Comparison of ENCODE assay signal across 8 mouse cellular contexts in genomic region chr3:96663432-96664239, GRCm38 (mm10). TPM values are rescaled to one million over a fixed set of nuclear protein-coding genes. Genes with fewer than 3 reads are reported as not detected.
DNase-seq lines count a peak whose midpoint lies in the region; ATAC-seq lines count a peak whose summit lies in the region.

No protein-coding gene starts in this region.

- H3K4me2 ChIP-seq in lung, embryonic 16.5 days (ENCODE audit: low read depth, low read length) = peak overlapping the region; percentile 64

- peak overlapping the region; percentile 64 for H3K27ac ChIP-seq in hindbrain, embryonic 10.5 days
- peak overlapping the region; percentile 50; the same call in 1 of the 2 replicates for H3K27ac ChIP-seq in lung, embryonic 16.5 days (ENCODE audit: low read length)

- H3K4me1 ChIP-seq in hindbrain, embryonic 10.5 days (replicated peaks) = peaks cover 15% of the 10 kb centered on the region
- peaks cover 8% of the 10 kb centered on the region for H3K4me1 ChIP-seq in lung, embryonic 16.5 days (replicated peaks; ENCODE audit: control insufficient read depth, insufficient read depth, low read length)

- H3K4me3 ChIP-seq in hindbrain, embryonic 10.5 days = peak overlapping the region; percentile 41
- peak overlapping the region; percentile 37 for H3K4me3 ChIP-seq in lung, embryonic 16.5 days (ENCODE audit: low read length)

- 6% methylated on average over 18 of the region's 18 CpGs for WGBS in hindbrain, embryonic 10.5 days
- 6% methylated on average over 17 of the region's 18 CpGs for WGBS in lung, embryonic 16.5 days

- DNase-seq in MEL-GATA-1-ER (ENCODE audit: extremely low read depth, low read depth) = peak; percentile 77
- DNase-seq in cerebellum, adult 8-10 months = peak; percentile 92
- DNase-seq in hindbrain, embryonic 10.5 days (ENCODE audit: low spot score) = peak; percentile 86
- peak; percentile 72 for DNase-seq in layer of hippocampus, adult 9-11 months
- DNase-seq in ovary, postnatal 14 days (ENCODE audit: low spot score) = peak; percentile 80
- peak; percentile 72 for DNase-seq in thymus, postnatal 14 days

- no peaks in the 10 kb centered on the region for H3K36me3 ChIP-seq in hindbrain, embryonic 10.5 days
- H3K36me3 ChIP-seq in lung, embryonic 16.5 days (ENCODE audit: control insufficient read depth, insufficient read depth, low read length) = no peaks in the 10 kb centered on the region

- peaks cover 7% of the 10 kb centered on the region; the same call in 1 of the 2 replicates for H3K27me3 ChIP-seq in hindbrain, embryonic 10.5 days (ENCODE audit: insufficient read depth, poor library complexity, severe bottlenecking)
- no peaks in the 10 kb centered on the region for H3K27me3 ChIP-seq in lung, embryonic 16.5 days (ENCODE audit: control insufficient read depth, insufficient read depth, low read depth, low read length)

- peak; percentile 94 for ATAC-seq in frontal cortex, adult (ENCODE audit: low TSS enrichment)
- ATAC-seq in lung, embryonic 16.5 days (ENCODE audit: low read depth) = peak; percentile 94

- H3K9ac ChIP-seq in lung, embryonic 16.5 days (ENCODE audit: low read length) = peak overlapping the region; percentile 58

- no peaks in the 10 kb centered on the region for H3K9me3 ChIP-seq in hindbrain, embryonic 10.5 days
- H3K9me3 ChIP-seq in lung, embryonic 16.5 days (ENCODE audit: control insufficient read depth, low read length) = no peaks in the 10 kb centered on the region

RNA-seq across cellular contexts. Expression of gene Ankrd35, which starts 6.3 kb away (rescaled TPM):
- 0.10 and 0.16 TPM in 2 replicates for polyA plus RNA-seq in hindbrain, embryonic 10.5 days (2016; fragmentation: Nextera tagmentation; extraction: Ambion mirVana)
- 0.36 and 0.50 TPM in 2 replicates for polyA plus RNA-seq in lung, embryonic 16.5 days (2015; fragmentation: Nextera tagmentation; extraction: Ambion mirVana)

RNA-seq across cellular contexts. Expression of gene Itga10, which starts 18.3 kb away (rescaled TPM):
- 0.31 and 0.35 TPM in 2 replicates for polyA plus RNA-seq in hindbrain, embryonic 10.5 days (2016; fragmentation: Nextera tagmentation; extraction: Ambion mirVana)
- polyA plus RNA-seq in lung, embryonic 16.5 days (2015; fragmentation: Nextera tagmentation; extraction: Ambion mirVana) = 1.0 TPM in 2 replicates

RNA-seq across cellular contexts. Expression of gene Gm42957, which starts 28.4 kb away (rescaled TPM):
- polyA plus RNA-seq in hindbrain, embryonic 10.5 days (2016; fragmentation: Nextera tagmentation; extraction: Ambion mirVana) = 0.06 and 0.13 TPM in 2 replicates
- polyA plus RNA-seq in lung, embryonic 16.5 days (2015; fragmentation: Nextera tagmentation; extraction: Ambion mirVana) = 0.15 and 0.24 TPM in 2 replicates

RNA-seq across cellular contexts. Expression of gene Pex11b, which starts 28.5 kb away (rescaled TPM):
- polyA plus RNA-seq in hindbrain, embryonic 10.5 days (2016; fragmentation: Nextera tagmentation; extraction: Ambion mirVana) = 39.3 and 41.8 TPM in 2 replicates
- polyA plus RNA-seq in lung, embryonic 16.5 days (2015; fragmentation: Nextera tagmentation; extraction: Ambion mirVana) = 54.2 and 57.7 TPM in 2 replicates

RNA-seq across cellular contexts. Expression of gene Pias3, which starts 32.5 kb away (rescaled TPM):
- polyA plus RNA-seq in hindbrain, embryonic 10.5 days (2016; fragmentation: Nextera tagmentation; extraction: Ambion mirVana) = 46.2 and 48.3 TPM in 2 replicates
- 51.9 and 52.0 TPM in 2 replicates for polyA plus RNA-seq in lung, embryonic 16.5 days (2015; fragmentation: Nextera tagmentation; extraction: Ambion mirVana)

Comparison
In these comparisons a context has a peak if more than half of its experiments do, and no peak if none do; other contexts are left out.
1. Peak in every context shown above with its lines: DNase-seq, ATAC-seq, H3K4me3 ChIP-seq and H3K27ac ChIP-seq.